Mouse (Mus musculus) kidney, adult 8-10 months (tissue): ENCODE data around the gene Pkd2.
"Not testable (repeated sequence)": the region's sequence is repeated elsewhere in the genome, so short reads cannot be mapped to it uniquely, and the experiment has no call there.

Experiments used
- DNase-seq, 2 experiments: peaks; one replicate each; pipeline ENCODE4 v3.0.0; 2022

Gene Pkd2

DNA sequence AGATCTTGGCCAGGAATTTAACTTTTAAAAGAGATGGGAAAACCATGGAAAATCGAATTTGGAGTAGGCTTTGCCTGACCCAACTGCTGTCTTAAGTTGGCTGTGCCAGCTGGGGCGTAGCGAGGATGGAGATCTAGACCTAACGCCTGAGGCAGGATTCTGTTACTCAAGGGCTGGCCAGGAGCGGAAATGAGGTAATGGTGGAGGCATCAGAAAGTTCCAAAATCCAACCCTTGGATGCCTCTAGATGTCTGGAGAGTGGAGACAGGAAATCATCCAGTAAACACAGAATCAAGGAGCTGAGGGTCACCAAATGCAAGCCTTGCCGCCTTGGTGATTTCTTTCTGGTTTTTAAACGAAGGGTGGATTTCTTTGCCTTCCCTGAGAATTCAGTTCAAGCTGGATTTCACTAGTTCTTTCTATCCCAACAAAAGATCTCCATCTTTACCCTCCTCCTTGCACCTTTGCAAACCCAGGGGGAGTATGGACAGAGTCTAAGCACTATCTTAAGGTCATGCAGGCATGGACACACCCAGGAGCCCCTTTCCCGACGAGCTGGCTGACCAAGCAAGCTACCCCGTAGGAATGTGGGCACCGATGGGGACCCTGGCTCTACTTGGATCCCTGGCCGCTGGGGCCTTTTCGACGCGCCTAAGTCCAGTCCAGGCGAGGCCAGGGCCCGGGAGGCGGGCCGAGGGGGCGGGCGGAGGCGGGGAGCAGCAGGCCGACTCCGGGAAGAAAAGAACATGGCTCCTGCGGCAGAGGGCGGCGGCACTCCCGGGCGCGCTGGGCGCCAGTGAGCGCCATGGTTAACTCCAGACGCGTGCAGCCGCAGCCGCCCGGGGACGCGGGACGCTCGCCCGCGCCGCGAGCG lies at the start of gene Pkd2:
Pkd2 (plus strand) TSS at position 619 of the 874 bp plus-strand sequence.
- DNase-seq: peak; percentile 82 to 87

DNA sequence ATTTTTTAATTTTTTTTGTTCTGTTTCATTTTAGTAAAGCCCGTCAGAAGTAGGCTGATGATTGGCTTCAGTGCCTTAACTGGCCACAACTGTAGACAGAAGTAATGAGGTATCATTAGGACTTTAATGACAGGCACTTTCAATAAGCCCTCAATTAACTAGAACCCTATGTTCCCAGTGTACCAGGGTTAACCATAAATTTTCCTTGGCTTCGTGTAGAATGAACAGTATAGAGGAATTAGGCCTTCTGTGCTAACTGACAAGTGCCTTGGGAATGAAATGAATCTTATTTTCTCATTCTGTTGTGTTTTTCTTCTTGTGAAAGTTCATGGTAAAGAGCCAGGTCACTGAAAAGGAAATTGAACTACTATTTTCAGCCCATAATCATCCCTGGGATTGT lies 43.3 kb upstream of the Pkd2 start:
- no peak for DNase-seq

DNA sequence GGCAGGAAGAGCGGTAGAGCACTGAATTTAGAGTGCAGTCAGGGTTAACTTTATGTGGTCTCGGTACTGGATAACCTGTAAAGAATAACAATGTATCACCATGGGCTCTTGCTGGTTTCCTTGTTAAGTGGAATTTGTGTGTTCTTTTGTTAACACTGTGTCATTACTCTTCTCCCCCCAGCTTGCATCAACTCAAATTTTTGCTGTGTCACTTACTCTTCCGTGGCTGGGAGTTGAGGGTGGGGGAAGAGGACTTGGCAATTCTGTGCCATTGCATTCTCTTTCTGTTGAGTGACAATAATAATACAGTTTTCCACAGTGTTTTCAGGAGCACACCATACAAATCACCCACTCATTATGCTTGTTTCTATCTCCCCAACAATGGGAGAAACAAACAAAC lies 42.2 kb upstream of the Pkd2 start:
- no peak for DNase-seq

DNA sequence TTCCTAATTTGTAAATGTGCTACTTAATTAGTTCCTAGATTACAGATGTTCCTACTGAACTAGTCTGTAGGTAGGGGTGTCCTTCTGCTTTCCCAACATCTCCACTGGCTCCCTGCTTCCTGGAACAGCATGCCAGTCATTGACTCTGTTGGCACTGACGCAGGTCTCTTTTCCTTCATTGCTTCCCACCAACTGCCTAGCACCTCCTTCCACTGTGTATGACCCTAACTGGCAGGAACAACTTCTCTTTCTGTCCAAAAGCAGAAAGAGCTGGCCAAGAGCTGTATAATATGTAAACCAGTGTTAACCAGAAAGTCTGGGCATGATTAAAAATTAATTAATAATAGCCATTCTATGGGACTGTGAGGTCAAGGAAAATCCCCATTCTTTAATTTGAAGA lies 41.5 kb upstream of the Pkd2 start:
- peak; percentile 80 to 87 for DNase-seq

DNA sequence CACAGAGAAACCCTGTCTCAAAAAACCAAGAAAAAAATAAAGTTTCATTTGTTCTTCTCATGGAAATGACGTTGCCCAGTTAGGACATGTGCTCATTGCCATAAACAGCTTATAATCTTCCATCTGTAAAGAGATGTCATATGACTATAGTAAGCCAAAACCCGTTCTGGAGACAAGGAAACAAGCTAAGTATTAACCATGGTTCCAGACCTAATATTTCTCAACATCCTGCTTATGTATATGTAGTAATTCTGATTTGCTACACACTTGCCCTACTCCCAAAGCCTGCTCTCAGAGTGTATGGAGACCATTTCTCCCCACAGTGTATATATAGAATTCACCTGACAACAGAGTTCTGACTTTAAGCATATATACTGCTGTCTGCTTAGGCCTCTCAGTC lies 37.2 kb upstream of the Pkd2 start:
- DNase-seq: no peak

DNA sequence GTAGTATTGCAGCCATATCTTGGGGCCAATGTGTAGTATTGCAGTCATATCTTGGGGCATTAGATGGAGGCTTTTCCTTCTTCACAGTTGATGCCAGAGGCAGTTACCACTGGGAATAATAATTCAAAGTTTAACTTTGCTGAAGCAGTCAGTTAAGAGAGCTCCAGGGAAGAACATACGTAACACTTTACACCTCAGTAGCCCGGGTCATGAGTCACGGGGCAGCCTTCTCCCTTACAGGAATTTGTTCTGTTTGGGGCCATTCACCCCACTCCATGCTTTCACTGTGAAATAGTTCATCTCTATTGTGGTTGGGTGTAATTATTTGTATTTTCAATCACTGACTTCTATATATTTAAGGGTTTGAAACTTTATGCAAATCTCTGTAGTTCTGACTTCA lies 35.4 kb upstream of the Pkd2 start:
- DNase-seq: peak; percentile 69 to 71

DNA sequence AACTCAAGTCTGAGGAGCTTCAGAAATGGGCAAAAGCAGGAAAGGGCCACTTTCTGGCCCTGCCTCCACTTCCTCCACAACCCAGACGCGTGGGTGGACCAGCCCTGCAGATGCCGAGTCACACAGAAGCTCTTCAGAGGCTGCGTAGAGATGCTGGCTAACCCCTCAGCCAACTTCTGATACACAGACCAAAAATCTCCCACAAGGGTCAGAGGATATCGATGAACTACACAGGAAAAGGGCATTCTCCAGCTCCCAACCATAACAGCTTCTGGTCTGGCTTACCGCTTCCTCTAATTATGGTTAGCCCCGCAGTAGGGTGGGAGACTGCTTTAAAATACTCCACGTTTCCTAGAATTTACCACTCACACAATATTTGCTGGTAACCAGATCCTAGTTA lies 33.3 kb upstream of the Pkd2 start:
- no peak for DNase-seq

DNA sequence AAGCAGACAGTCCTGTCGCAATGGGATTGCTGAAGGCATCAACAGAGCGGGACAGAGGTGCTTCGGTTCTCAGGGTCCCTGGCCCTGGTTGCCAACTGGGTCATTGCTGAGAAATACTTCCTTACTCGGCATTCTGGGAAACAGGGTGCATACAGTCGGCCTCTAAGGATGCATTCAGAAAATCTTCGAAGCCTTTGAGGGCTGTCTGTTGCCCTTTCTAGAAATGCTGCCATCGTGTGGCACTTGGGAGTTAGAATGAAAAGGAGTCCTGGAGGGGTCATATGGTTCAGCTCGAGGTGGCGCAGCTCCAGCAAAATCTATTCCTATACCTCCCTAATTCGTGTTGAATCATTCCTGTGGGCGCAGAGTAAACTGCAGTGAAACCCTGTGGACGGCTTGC lies 26.4 kb upstream of the Pkd2 start:
- DNase-seq: peak; percentile 65

DNA sequence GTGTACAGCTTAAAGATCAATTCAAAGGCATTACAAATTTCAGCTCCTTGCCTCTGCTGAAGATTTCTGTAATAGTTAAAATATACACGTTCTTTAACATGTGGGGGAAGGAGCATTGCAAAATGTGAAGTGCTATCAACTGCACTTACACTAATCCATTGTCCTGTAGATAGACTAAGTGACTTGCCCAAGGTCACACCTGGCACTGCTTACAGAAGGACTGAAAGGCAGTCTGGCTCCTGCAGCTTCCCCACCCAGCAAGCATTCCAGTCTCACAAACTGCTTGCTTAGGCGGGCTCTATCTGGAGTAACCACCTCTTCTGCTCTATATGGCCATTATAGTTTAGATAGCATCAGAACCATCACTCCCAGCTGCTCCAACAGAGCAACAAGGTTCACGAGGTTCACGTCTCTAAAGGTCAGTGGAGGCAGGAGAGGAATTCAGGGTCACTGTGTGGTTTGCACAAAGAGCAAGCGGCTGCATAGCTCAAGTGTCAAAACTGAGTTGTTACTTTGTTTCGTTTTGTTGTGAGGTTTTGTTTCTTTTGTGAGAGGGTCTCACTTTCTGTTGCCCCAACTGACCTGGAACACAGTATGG lies 25.2 kb upstream of the Pkd2 start:
- DNase-seq: peak; percentile 10 to 20

DNA sequence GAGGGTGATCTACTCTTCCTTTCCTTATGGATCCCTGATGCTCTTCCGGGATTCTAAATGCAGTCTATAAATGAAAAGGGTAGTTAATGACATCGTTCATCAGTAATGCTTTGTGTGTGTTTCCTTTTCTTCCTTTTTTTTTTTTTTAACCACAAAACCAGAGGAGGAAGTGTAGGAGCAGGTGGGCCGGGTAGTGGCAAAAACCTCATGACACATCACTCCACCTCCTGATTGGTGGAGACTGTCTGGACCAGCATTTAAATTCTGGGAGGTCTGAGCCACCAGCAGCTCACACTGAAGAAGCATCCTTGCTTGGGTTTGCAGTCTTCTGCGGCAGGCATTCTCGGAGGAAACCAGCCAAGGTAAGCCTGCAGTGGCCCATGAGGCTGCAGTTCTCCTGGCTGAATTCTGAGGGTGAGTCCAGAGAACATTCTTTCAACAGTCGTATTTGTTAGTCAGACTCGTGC lies 24.4 kb upstream of the Pkd2 start, which contains the start of gene Spp1:
Spp1 (plus strand) TSS at position 284 of the 467 bp plus-strand sequence.
- DNase-seq: peak; percentile 68 to 72

DNA sequence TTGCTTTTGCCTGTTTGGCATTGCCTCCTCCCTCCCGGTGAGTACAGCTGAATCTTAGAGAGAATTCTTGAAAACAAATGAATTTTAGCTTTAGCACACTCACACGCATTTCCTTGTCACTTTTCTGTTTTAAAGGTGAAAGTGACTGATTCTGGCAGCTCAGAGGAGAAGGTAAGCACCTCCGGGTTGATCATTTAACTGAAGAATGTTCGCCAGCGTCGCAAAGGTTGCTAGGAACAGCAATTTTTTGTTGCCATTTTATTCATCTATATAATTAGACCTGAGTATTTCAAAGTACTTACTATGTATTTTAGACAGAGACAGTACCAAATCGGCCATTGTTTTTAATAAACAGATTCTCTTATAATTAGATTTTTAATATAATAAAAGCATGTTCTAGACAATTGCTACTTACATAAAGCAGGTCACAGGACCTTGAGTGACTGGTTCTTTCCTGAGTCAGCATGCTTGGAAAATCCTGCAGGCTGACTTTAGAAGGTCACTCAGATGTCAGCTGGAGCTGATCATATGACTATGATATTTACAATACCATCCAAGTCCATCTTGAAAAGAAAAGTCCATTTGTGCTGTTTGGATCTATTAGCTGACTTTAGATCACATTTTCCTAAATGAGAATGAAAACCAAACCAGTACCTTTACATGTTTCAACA lies 22.7 kb upstream of the Pkd2 start:
- peak; percentile 66 to 75 for DNase-seq

DNA sequence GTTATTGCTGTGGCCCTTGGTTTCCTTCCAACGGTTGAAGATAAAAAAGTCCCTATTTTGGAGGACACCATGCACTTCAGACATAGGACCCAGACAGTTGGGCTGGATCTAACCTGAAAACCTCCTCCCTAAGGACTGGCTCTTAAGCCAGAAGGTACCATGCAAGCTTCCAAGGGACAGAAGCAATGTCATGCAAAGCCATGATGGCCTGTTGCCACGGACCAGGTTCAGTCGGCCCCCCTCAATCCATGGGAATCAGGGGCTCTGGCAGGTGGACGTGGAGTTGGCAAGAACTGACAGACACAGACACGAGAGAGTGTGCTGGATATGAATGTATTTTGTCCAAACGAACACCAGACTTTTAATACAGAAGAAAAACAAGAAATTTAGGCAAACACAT lies 16.9 kb upstream of the Pkd2 start:
- no peak for DNase-seq

DNA sequence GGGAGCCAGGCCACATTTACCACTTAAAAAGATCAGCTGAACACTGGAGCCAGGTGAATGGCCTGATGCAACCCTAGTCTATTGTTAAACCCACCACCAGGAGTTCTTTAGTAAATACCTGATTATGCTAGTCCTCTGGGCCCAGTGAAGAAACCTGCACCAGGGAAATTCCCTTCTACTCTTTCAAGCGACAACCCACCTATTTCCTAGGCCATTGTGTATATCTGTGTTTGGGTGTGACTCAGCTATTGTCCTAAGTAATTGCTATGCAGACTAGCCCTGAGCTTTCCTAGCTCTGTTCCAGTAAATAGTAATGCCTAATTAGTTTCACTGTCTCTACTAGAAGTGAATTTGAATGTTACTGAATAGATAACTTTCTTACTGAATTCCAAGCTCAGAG lies 16.4 kb upstream of the Pkd2 start:
- no peak for DNase-seq

DNA sequence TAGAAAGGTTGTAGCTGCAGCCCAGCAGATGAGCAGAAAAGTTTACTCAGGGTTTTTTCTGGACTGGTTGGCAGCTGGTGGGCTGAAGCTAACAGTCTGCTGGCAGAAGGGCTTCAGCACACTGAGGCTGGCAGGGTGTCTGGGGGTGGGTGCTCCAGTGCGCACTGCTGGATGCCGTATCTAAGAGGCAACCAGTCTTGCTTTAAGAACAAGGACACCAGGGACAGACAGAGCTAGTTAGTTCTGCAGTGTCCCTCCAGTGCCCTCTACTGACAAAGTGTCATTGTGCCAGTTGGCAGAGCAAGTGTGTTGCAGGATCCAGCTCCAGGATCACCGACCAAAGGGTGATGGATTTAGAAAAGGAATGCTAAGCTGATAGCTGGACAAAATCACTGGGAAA lies 13.1 kb upstream of the Pkd2 start:
- DNase-seq: peak; percentile 75 to 85

DNA sequence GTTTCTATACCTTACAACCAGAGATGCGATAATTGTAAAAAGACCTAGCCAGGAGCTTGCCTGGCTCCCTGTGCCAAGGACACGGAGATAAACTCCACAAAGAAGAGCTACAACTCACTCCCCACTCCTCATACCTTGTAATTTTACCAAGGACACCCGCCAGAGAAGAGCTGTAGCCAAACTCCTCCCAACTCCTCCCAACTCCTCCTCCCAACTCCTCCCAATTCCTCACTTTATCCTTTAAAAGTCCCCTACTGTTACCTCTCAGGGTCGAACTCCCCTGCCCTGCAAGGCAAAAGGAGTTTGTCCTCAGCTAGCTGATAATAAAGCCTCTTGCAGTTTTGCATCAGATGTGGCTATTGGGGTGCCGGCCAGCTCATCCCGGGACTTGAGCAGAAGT lies 10.9 kb upstream of the Pkd2 start:
- DNase-seq: not testable (repeated sequence)

DNA sequence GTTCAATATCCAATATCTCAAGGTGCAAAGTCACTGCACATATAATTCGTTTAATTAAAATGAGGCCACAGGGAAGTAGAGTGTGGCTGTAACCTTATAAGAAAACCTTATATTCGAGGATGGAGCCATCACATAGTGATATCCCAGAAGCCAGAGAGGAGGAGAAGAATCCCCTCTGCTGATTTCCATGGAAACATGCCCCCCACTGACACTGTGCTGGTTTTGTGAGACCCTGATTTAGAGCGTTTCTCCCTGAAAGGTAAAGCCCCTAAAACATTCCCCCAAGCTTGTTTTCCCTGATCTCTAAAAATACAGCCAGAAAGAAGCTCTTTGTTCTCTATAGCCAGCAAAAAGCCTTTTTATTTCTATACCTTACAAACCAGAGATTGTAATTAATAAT lies 9.8 kb upstream of the Pkd2 start:
- DNase-seq: no peak

DNA sequence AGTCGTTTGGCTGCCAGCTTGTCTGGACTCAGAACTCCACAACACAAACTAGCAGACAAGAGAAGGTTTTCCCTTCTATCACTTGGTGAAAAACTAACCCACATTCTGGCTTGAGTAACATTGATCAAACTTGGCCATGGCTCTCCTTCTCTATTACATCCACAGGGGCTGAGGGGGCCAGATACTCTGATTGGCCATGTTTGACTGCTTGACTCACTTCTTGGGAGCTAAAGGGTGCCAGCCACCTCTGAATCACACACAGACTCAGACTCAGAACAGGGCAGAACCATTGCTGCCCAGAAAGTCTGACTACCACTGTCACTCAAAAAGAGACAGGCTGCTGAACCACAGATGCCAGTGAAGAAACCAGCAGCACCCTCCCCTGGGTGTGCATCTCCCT lies 6.2 kb upstream of the Pkd2 start:
- DNase-seq: no peak

DNA sequence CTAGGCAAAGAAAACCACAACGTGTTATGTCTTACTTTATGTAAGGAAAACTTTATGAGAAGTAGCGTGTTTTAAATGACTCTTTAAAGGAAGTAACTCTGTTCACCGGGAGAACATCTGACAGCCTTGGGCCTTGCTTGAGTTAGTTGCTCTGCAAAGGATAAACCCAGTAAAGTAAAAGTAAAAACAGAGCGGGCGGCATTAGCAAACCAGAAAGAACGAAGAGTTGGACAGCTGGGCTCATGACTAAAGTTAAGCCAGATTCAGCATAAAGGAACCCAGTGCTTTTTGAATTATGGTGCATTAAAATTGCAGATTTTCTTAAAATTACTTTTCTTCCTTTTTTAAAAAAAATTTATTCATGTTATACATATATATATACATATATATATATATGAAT lies 4.7 kb upstream of the Pkd2 start:
- no peak for DNase-seq

DNA sequence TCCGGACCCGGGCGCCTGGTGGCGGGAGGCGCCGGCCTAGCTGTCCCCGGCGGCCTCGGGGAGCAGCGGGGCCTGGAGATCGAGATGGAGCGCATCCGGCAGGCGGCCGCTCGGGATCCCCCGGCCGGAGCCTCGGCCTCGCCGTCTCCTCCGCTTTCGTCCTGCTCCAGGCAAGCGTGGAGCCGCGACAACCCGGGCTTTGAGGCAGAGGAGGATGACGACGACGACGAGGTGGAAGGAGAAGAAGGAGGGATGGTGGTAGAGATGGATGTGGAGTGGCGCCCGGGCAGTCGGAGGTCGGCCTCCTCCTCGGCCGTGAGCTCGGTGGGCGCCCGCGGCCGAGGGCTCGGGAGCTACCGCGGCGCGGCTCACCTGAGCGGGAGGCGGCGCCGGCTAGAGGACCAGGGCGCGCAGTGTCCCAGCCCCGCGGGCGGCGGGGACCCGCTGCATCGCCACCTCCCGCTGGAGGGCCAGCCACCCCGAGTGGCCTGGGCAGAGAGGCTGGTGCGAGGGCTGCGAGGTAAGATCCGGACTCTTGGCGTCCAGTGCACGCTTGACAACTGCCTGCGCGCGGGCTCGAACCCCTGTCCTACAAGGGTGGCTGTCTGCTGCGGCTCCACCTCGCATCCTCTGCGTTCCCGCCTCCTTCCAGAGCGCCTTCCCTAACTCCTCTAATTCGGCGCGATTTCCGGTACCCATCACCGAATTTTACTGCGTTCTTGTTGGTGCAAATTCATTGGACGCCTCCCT lies 631 bp downstream of the Pkd2 start:
- DNase-seq: peak; percentile 69 to 73

DNA sequence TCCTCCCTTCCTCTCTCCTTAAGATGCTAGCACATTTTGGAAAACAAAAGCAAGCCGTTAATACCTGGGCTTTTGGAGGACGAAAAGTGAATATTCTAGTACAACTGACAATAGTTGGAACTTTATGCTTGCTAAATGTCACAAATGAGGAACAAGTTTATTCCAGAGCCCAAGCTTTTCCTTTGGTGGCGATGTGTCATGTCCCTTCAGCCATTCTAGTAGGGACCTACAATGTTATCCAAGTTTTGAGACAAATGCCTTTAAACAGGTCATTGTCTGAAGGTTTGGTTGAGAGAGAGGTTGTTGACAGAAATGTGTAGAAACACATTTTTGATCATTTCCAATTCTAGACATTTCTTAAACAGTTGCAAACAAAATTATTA lies 1.2 kb downstream of the Pkd2 start:
- no peak for DNase-seq

DNA sequence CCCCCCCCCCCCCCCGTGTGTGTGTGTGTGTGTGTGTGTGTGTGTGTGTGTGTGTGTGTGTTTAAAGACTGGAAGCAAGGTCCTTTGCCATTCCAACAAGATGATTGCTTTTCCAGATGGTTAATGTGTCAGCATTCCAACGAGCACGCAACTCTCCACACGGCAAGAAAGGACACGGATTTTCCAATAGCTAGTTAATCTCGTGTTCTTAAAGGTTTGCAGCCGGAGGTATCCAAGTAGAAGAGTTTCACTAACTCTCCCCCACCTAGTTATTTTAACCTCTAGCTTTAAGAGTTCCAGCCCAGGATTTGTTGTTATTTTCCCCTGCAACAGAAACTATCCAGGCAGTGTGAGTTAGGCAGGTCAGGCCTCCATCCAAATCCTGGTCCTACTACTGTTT lies 1.6 kb downstream of the Pkd2 start:
- DNase-seq: peak; percentile 49 to 56

DNA sequence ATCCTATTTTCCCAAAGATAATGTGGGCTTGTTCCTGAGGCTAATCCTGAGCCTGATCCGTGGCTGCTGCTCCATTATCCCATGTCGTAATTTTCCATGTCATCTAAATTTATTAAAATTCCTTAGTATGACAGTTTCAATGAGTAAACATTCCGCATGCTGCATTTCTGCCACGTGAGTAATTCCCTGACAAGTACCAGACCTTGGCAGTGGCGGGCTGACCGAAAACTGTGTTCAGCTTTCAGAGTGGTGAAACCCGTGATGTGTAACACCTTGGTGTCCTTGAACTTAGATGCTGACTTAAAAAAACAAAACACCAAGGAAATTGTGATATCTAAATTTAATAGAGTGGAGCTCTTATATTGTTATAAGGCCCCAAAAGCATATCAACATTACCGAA lies 6.0 kb downstream of the Pkd2 start:
- peak; percentile 29 to 45 for DNase-seq

DNA sequence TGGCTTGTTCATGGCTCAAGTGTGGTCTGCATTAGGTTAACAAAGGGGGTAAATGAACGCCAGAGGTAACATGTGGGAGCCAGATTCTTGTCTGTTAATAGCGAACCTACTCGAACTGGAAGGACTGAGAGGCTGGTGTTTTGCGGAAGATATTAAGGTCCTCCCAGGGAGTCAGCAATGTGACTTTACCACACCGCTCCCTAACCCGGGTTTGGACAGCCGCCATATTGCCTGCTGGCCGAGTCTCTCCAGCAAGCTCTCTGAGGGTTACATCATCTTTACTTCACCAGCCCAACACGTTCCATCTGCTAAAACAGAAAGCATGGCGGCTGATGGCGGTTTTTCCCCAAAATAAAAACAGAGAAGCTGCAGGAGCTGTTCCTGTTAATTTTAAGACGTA lies 6.5 kb downstream of the Pkd2 start:
- DNase-seq: peak; percentile 89 to 90
